Mouse (Mus musculus) Patski (cell line): Measurements from ENCODE around the gene Pacsin2. TPM values are rescaled to one million over a fixed set of nuclear protein-coding genes. Genes with fewer than 3 reads are reported as not detected.
A peak's percentile ranks its signal among the peaks of the same experiment; 100 is the strongest.

Experiments
- ATAC-seq: fragments of 100-300 bp; one replicate; pipeline ENCODE4 v1.8.0; 2021
- CTCF ChIA-PET: fragments of 350-600 bp; sonication (Branson Sonifier 250); formaldehyde crosslinking; loops from one replicate; lab custom pipeline; 2022; ENCODE audit warnings: inconsistent platforms; lab: Charles Lee
- POLR2A ChIA-PET: fragments of 350-600 bp; sonication (Branson Sonifier 250); formaldehyde crosslinking; loops from one replicate; lab custom pipeline; 2022; ENCODE audit warnings: antibody characterized with exemption, inconsistent platforms; lab: Charles Lee
- DNase-seq: peaks from one replicate; pipeline ENCODE4 v3.0.0-alpha.2; 2011; ENCODE audit warnings: low read depth, low spot score
- H3K27me3 ChIP-seq: fragments of 371-371 bp; one replicate; pipeline ENCODE4 v1.5.1; 2021
- CTCF ChIP-seq: fragments of 100-300 bp; IDR thresholded peaks from one replicate; pipeline ENCODE4 v1.5.1; 2021
- in situ Hi-C: fragments of 300-500 bp; cut with MboI; formaldehyde crosslinking; loops from 3 replicates; pipeline ENCODE4 v1.11.1; 2018; ENCODE audit warnings: low pct_unique_long_range_greater_than_20kb, mixed read lengths
- polyA plus RNA-seq: library from polyadenylated mRNA; unstranded; gene quantifications from one replicate; pipeline ENCODE4 v1.2.3, GENCODE M21; 2021

Gene Pacsin2
- polyA plus RNA-seq, 1 experiment from 2014 or later: 126 TPM

DNA sequence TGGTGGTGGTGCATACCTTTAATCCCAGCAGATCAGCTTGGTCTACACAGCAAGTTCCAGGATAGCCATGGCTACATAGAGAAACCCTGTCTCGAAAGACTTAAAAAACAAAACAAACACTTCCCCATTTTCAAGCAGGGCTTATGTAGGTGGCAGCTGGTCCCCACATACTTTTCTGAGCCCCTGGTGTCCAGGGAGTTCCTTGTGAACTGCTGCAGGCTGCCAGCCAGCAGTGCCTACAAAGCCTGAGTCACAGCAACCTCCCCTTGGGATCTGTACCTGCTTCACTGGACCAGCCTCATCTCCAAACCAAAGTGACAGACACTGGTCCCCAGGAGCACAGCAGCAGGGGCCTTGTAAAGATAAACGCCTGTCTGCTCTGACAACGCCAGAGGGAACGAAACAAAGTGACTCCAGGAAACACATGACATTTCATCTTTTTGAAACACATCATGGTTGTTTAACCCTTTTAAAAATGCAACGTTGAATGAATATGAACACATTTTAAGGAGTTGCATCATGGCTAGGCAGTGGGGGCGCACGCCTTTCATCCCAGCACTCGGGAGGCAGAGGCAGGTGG lies 18.3 kb upstream of the Pacsin2 start:
- in situ Hi-C loops: loop anchor here (25.0 kb wide), 1 partner anchor 95 kb away; no protein-coding TSS in a partner anchor
- CTCF ChIA-PET: interaction anchor here (1.1 to 1.6 kb wide), 4 partner anchors 29 to 86 kb away, joined by 3 to 5 read pairs (median 3); no protein-coding TSS in a partner anchor
- no peaks in the 10 kb centered on the region for H3K27me3 ChIP-seq
- DNase-seq: no peak
- POLR2A ChIA-PET: interaction anchor here (0.9 kb wide), 1 partner anchor 18 kb away, joined by 3 read pairs; the partner anchor contains the start of gene Pacsin2
- no peak for TF ChIP-seq CTCF
- no peak for ATAC-seq

DNA sequence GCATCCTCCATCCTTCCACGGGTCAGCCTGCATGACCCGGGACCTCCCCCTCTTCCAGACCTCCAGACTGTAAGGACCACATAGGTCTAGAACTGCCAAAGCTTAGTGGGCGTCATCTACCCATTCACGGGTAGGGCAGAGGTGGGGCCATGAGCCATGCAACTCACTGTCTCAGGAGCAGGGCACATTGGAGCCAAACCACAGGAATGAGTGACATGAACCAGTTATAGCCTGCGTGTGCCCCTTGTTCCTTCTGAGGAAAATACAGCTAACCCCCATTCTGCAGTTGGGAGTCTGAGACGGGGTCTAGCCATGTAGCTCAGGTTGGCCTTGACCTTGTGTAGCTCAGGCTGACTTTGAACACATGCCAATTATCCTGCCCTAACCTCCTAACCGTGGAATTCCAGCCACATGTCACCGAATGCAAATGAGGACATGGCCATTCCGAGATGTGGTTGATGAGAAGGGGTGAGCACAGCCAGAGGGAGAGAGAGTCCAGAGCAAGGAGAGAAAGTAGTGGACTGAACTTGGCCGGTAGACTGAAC lies 16.9 kb upstream of the Pacsin2 start:
- ATAC-seq (no peak), DNase-seq (no peak)
- TF ChIP-seq CTCF: no peak
- no peaks in the 10 kb centered on the region for H3K27me3 ChIP-seq
- in situ Hi-C loops: loop anchor here (25.0 kb wide), 1 partner anchor 94 kb away; no protein-coding TSS in a partner anchor
- ChIA-PET POLR2A (interaction anchor here (0.5 kb wide), 1 partner anchor 303 kb away, joined by 3 read pairs; no protein-coding TSS in a partner anchor), CTCF (interaction anchor here (1.6 kb wide), 1 partner anchor 75 kb away, joined by 3 read pairs; no protein-coding TSS in a partner anchor)

DNA sequence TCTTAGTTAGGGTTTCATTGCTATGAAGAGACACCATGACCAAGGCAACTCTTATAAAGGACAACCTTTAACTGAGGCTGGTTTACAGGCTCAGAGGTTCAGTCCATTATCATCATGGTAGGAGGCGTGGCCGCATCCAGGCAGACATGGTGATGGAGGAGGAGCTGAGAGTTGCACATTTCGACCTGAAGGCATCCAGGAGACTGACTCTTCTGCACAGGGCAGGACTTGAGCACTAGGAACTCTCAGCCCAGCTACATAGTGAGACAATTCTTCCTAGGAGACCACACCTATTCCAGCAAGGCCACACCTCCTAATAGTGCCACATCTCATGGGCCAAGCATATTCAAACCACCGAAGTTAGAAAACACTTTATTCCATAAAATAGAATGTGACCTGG lies 15.4 kb upstream of the Pacsin2 start:
- in situ Hi-C loops: loop anchor here (25.0 kb wide), 1 partner anchor 93 kb away; no protein-coding TSS in a partner anchor
- CTCF ChIA-PET: interaction anchor here (1.0 kb wide), 1 partner anchor 13 kb away, joined by 3 read pairs; no protein-coding TSS in a partner anchor
- POLR2A ChIA-PET: interaction anchor here (0.6 kb wide), 1 partner anchor 409 kb away, joined by 3 read pairs; no protein-coding TSS in a partner anchor
- ATAC-seq (no peak), DNase-seq (no peak)
- H3K27me3 ChIP-seq: no peaks in the 10 kb centered on the region
- no peak for TF ChIP-seq CTCF

DNA sequence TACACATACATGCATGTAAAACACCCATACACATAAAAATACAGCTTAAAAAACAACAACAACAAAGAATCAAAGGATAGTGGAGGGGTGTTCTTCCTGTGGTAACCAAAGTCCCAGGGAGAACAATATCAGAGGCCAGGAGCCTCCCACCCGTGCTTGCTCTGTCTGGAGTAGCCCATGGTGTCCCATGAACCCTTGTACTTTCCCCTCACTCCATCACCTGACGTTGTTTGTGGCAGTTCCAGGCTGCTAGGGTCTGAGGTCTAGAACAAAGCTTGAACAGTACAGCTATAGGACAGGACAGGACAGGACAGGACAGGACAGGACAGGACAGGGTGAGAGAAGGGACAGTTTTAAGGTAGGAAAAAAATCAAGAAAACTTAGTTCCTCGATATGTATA lies 13.7 kb upstream of the Pacsin2 start:
- ATAC-seq: no peak

DNA sequence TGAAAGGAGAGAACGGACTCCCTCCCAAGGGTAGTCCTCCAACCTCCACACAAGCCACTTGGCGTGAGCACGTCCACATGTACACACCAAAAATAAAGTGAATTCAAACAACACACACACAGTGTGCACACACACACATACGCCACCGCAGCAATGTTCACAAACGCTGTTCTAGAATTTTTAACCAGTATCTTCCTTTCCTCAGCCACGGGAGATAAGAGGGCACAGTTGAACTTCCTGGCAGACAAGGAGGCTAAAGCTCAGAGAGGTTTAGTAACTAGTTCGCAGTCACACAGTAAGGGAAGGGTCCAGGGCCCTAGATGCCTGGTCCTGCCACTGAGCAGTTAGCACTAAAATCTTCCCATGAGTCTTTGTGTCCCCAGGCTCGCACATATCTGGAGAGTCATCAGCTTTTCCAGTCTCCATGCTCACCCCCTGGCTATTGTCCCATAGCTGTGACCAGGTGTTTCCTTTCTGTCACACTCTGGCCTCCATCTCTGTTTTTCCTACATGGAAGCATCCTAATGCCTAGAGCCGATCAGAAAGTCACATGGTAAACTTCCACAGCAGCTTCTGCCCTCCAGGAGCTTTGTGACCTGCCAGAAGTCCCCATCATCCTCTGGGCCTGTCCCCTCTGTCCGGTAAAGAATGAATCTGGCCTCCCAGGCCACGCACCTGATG lies 12.3 kb upstream of the Pacsin2 start:
- ChIA-PET POLR2A (interaction anchor here (1.1 kb wide), 1 partner anchor 61 kb away, joined by 4 read pairs; no protein-coding TSS in a partner anchor), CTCF (interaction anchor here (1.1 kb wide), 1 partner anchor 68 kb away, joined by 3 read pairs; no protein-coding TSS in a partner anchor)
- no peak for ATAC-seq
- in situ Hi-C loops: loop anchor here (25.0 kb wide), 1 partner anchor 89 kb away; no protein-coding TSS in a partner anchor
- DNase-seq: no peak
- no peak for TF ChIP-seq CTCF
- H3K27me3 ChIP-seq: no peaks in the 10 kb centered on the region

More for the DNA sequence above, 13.7 kb upstream of the Pacsin2 start:
- no peak for DNase-seq
- TF ChIP-seq CTCF: no peak
- H3K27me3 ChIP-seq: no peaks in the 10 kb centered on the region
- ChIA-PET POLR2A (interaction anchor here (0.6 kb wide), 1 partner anchor 205 kb away, joined by 3 read pairs; no protein-coding TSS in a partner anchor), CTCF (interaction anchor here (0.8 to 0.9 kb wide), 2 partner anchors 9 to 69 kb away, joined by 3 read pairs; no protein-coding TSS in a partner anchor)
- in situ Hi-C loops: loop anchor here (25.0 kb wide), 1 partner anchor 91 kb away; no protein-coding TSS in a partner anchor

DNA sequence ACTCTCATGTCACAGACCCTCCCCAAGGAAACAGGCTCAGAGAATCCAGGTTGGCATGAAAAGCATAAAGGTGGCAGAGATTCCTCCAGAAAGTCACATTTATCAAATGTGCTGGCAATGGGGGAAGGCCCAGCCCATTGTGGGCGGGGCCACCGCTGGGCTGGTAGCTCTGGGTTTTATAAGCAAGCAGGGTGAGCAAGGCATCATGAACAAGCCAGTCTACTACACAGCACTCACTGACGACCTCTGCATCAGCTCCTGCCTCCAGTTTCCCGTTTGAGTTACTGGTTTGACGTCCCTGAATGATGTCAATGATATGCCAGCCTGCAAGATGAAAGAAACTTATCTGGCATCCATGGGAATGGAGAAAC lies 10.0 kb upstream of the Pacsin2 start:
- CTCF ChIA-PET: interaction anchor here (1.2 to 1.5 kb wide), 2 partner anchors 8 to 100 kb away, joined by 3 to 4 read pairs; no protein-coding TSS in a partner anchor
- ATAC-seq: peak; percentile 10
- DNase-seq: no peak
- in situ Hi-C loops: no loop called here
- no peaks in the 10 kb centered on the region for H3K27me3 ChIP-seq
- no peak for TF ChIP-seq CTCF
- POLR2A ChIA-PET: interaction anchor here (1.1 kb wide), 1 partner anchor 11 kb away, joined by 8 read pairs; the partner anchor contains the start of gene Pacsin2

DNA sequence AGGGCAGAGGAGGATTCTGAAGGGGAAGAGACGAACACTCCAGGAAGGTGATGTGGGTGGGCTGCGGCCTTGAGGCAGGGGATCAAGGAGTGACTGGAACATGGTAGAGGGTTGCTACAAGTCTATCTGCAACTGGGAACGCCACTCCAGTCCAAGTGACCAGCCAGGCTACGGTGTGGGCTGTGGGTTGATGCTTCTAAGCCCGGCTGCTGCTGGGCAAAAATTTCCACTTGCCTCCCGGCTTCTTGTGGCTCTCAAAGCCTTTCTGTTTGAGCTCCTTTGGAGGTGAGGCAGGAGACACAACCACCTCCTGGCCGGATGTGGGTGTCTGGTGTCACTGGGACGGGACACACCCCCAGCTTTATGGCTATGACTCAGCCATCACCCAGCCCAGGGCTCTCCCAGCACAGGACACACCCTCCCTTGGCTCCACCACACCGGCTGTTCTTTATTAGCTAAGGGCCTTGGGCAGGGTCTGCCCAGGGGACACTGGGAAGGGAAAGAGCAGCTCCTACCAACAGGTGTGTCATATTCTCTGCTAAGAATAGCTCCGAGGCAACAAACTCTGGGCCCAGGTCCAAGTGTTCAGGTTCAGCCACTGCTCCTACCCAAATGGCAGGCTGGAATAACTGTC lies 9.5 kb upstream of the Pacsin2 start:
- ATAC-seq (peak; percentile 94), DNase-seq (no peak)
- H3K27me3 ChIP-seq: no peaks in the 10 kb centered on the region
- in situ Hi-C loops: no loop called here
- ChIA-PET POLR2A (interaction anchor here (1.1 kb wide), 1 partner anchor 10 kb away, joined by 8 read pairs; the partner anchor contains the start of gene Pacsin2), CTCF (interaction anchor here (1.2 to 1.5 kb wide), 2 partner anchors 8 to 99 kb away, joined by 3 to 4 read pairs; no protein-coding TSS in a partner anchor)
- TF ChIP-seq CTCF: no peak

DNA sequence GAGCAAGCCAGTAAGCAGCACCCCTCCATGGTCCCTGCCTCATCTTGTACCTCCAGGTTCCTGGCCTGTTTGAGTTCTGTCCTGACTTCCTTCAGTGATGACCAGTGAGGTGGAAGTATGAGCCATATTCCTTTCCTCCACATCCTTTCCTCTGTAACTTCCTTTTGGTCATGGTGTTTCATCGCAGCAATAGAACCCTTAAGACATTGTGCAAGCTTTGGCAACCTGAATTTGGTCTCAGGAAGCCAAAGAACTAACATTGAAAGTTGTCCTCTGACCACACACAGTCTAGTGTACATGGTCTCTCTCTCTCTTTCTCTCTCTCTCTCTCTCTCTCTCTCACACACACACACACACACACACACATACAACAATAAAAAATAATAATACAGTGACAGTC lies 8.8 kb upstream of the Pacsin2 start:
- ChIA-PET POLR2A (interaction anchor here (1.1 kb wide), 1 partner anchor 9 kb away, joined by 8 read pairs; the partner anchor contains the start of gene Pacsin2), CTCF (no interaction called here)
- no peaks in the 10 kb centered on the region for H3K27me3 ChIP-seq
- DNase-seq: no peak
- ATAC-seq: no peak
- in situ Hi-C loops: no loop called here
- TF ChIP-seq CTCF: no peak

DNA sequence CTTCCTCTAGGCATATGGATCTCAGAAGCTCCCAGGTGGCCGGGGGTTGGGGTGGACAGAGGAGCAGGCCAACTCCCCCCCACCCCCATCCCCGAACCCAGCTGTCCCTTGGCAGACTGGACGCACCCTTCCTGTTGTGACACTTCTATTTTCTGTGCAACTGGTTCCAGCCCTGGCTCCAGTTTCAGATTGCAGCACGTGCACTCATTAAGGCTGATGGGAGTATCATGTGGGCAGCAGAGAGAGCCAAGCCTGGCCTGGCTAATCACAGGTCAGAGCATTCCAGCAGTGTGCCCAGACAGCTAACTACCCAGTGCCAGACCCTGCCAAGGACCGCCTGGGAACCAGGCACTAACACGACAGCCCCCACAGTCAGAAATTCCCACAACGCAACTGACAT lies 7.1 kb upstream of the Pacsin2 start:
- TF ChIP-seq CTCF: no peak
- DNase-seq: no peak
- ATAC-seq: no peak
- ChIA-PET POLR2A (no interaction called here), CTCF (no interaction called here)
- no peaks in the 10 kb centered on the region for H3K27me3 ChIP-seq
- in situ Hi-C loops: no loop called here

DNA sequence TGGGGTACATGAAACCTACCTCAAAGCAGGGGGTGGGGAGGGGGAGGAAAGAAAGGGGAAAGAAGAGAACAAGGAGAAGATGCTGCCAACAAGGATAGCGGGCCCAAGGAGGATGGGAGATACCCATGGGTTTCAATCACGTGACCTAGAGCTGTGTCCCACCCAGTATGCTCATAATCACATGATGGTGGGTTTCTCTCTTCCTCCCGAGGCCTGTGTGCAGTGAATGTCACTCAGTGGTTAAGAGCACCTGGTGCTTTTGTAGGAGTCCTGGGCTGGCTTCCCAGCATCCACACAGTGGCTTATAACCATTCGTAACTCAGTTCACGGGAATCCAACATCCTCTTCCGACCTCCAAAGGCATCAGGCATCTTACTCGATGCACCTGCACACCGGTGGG lies 6.0 kb upstream of the Pacsin2 start:
- in situ Hi-C loops: no loop called here
- CTCF ChIA-PET: no interaction called here

More for the DNA sequence above, 6.0 kb upstream of the Pacsin2 start:
- POLR2A ChIA-PET: no interaction called here
- ATAC-seq (no peak), DNase-seq (no peak)
- no peak for TF ChIP-seq CTCF
- H3K27me3 ChIP-seq: no peaks in the 10 kb centered on the region
